Mouse (Mus musculus) heart, adult 2 months (tissue): ENCODE data around the gene Cacna1d.

Source experiments
- CTCF ChIP-seq: fragments of 200-600 bp; IDR thresholded peaks from 2 replicates; pipeline ENCODE4 v1.8.1; 2022; ENCODE audit warnings: antibody characterized with exemption, mild to moderate bottlenecking, moderate library complexity
- POLR2A ChIP-seq: fragments of 200-500 bp; IDR thresholded peaks from 2 replicates; pipeline ENCODE4 v1.6.1; 2011; ENCODE audit warnings: mild to moderate bottlenecking, low read depth, low read length, control low read depth; ENCODE audit not compliant: insufficient read depth

DNA sequence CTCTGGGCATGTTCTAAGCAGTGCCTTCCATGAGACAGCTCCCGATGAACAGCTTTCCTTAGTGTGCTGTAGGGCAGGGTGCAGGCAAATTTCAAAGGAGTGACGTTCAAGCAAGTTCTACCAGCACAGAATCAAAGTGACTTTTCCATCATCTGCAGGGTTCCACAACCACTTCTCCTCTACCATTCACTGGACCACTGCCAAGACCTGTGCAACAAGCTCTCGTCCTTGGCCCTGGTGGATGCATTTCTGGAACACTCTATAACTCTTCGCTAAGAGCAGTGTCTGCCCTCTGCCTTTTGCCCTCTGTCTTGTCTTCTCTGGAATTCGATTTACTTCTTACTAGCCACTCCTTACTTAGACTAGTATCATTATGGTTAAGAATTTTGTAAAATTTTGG, 266.1 kb downstream of the Cacna1d start:
- no peak for TF ChIP-seq CTCF
- no peak for TF ChIP-seq POLR2A
